Comparison of ENCODE assay signal across 8 mouse cellular contexts in the genomic region with DNA sequence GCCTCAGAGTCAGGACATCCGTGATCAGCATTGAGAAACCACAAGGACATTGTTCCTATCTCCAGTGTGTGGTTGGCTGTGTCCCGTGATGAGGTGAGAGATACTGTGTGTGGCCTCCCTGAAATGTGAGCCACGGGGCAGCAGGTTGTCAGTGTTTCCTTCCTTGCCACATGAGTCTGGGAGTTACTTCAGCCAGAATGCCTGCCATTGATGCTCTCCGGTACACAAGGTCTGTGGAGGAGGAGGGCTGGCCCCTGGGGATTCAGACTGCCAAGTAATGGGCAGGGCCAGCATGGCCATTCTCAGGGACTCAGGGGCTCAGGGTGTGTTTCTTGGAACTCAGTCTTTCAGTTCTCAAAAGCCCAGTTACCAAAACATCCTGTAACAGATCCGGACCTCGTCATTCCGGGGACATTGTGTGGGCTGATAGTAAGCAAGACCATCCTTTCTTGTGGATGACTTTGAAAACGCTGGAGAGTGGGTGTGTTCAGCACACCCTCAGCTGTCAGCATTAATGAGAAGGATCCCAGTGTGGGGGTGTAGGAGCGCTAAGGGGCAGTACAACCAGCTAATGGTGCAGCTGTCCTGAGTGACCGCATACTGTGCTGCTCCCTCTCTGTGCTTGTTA. TPM values are rescaled to one million over a fixed set of nuclear protein-coding genes. Genes with fewer than 3 reads are reported as not detected.
DNase-seq lines count a peak whose midpoint lies in the region; ATAC-seq lines count a peak whose summit lies in the region.

No protein-coding gene starts in this region.

- no peak overlapping the region for H3K9ac ChIP-seq in midbrain, embryonic 13.5 days (replicated peaks)
- H3K9ac ChIP-seq in midbrain, embryonic 14.5 days (replicated peaks; ENCODE audit: low read length), result no peak overlapping the region
- H3K9ac ChIP-seq in stomach, embryonic 14.5 days (replicated peaks; ENCODE audit: low read depth, low read length), result 0 out of 2 replicates have a peak overlapping the region, but pooled peaks have one; percentile 6

- peaks cover 27% of the 10 kb centered on the region for H3K4me1 ChIP-seq in midbrain, embryonic 13.5 days (replicated peaks)
- H3K4me1 ChIP-seq in midbrain, embryonic 14.5 days (ENCODE audit: control insufficient read depth, insufficient read depth, low read length), result peaks cover 12% of the 10 kb centered on the region
- H3K4me1 ChIP-seq in stomach, embryonic 14.5 days (ENCODE audit: control insufficient read depth, insufficient read depth, low read length), result peaks cover 5% of the 10 kb centered on the region; the same call in 1 of the 2 replicates

- H3K27me3 ChIP-seq in midbrain, embryonic 13.5 days, result no peaks in the 10 kb centered on the region
- H3K27me3 ChIP-seq in midbrain, embryonic 14.5 days (ENCODE audit: control insufficient read depth, insufficient read depth, low read length), result no peaks in the 10 kb centered on the region
- no peaks in the 10 kb centered on the region for H3K27me3 ChIP-seq in stomach, embryonic 14.5 days (ENCODE audit: control insufficient read depth, insufficient read depth, low read length)

- peaks cover 17% of the 10 kb centered on the region for H3K36me3 ChIP-seq in midbrain, embryonic 13.5 days
- peaks cover 14% of the 10 kb centered on the region; the same call in 1 of the 2 replicates for H3K36me3 ChIP-seq in midbrain, embryonic 14.5 days (ENCODE audit: control insufficient read depth, insufficient read depth, low read length)
- peaks cover 5% of the 10 kb centered on the region; the same call in 1 of the 2 replicates for H3K36me3 ChIP-seq in stomach, embryonic 14.5 days (ENCODE audit: control insufficient read depth, insufficient read depth, low read length)

- WGBS in midbrain, embryonic 13.5 days, result 86% methylated on average over 10 of the region's 10 CpGs
- 85% methylated on average over 10 of the region's 10 CpGs for WGBS in midbrain, embryonic 14.5 days
- 72% methylated on average over 10 of the region's 10 CpGs for WGBS in stomach, embryonic 14.5 days

- intact Hi-C loops in left cerebral cortex, postnatal 14 days (cut with DNase I), result no loop called here

- 0 out of 2 replicates have a peak overlapping the region, but pooled peaks have one; percentile 1 for H3K4me2 ChIP-seq in midbrain, embryonic 13.5 days (replicated peaks)
- no peak overlapping the region for H3K4me2 ChIP-seq in midbrain, embryonic 14.5 days (ENCODE audit: low read length)
- 0 out of 2 replicates have a peak overlapping the region, but pooled peaks have one; percentile 82 for H3K4me2 ChIP-seq in stomach, embryonic 14.5 days (replicated peaks; ENCODE audit: low read depth, low read length)

- DNase-seq in midbrain, embryonic 14.5 days, result no peak
- DNase-seq in heart, adult 18-20 months, result peak; percentile 49 to 79
- peak; percentile 50 to 82 for DNase-seq in kidney, postnatal 25 days
- DNase-seq in right cerebral cortex, adult 18-20 months, result no peak
- no peak for DNase-seq in left cerebral cortex, postnatal 14 days (ENCODE audit: low spot score in 2 of 2)
- no peak for DNase-seq in left cerebral cortex, adult 11 months (ENCODE audit: low spot score)

- no peaks in the 10 kb centered on the region for H3K9me3 ChIP-seq in midbrain, embryonic 13.5 days
- H3K9me3 ChIP-seq in midbrain, embryonic 14.5 days (ENCODE audit: control insufficient read depth, low read length), result no peaks in the 10 kb centered on the region
- H3K9me3 ChIP-seq in stomach, embryonic 14.5 days (ENCODE audit: control insufficient read depth, low read depth, low read length), result no peaks in the 10 kb centered on the region

- H3K27ac ChIP-seq in midbrain, embryonic 13.5 days, result no peak overlapping the region
- no peak overlapping the region for H3K27ac ChIP-seq in midbrain, embryonic 14.5 days (replicated peaks; ENCODE audit: low read depth, low read length)
- H3K27ac ChIP-seq in stomach, embryonic 14.5 days (ENCODE audit: low read length), result no peak overlapping the region

- no peak for ATAC-seq in midbrain, embryonic 13.5 days
- no peak for ATAC-seq in midbrain, embryonic 14.5 days (ENCODE audit: low FRiP score, low TSS enrichment)
- no peak for ATAC-seq in stomach, embryonic 14.5 days (ENCODE audit: insufficient number of reproducible peaks, insufficient read depth, low FRiP score, low read depth)

- no peak overlapping the region for H3K4me3 ChIP-seq in midbrain, embryonic 13.5 days (replicated peaks)
- no peak overlapping the region for H3K4me3 ChIP-seq in midbrain, embryonic 14.5 days (replicated peaks; ENCODE audit: low read depth, low read length)
- no peak overlapping the region for H3K4me3 ChIP-seq in stomach, embryonic 14.5 days (ENCODE audit: low read depth, low read length)

RNA-seq across cellular contexts. Expression of a gene that starts 2.4 kb away (rescaled TPM):
- polyA plus RNA-seq in midbrain, embryonic 13.5 days (2015; fragmentation: Nextera tagmentation; extraction: Ambion mirVana), result 57.5 and 59.0 TPM in 2 replicates
- 52.1 and 71.8 TPM in 2 replicates for polyA plus RNA-seq in midbrain, embryonic 14.5 days (2014; fragmentation: Nextera tagmentation; extraction: Ambion mirVana)
- 100 to 1,000 TPM; 132 to 150 TPM for total RNA-seq in heart, adult 18-20 months (2021)
- 198 and 200 TPM in 2 replicates for polyA plus RNA-seq in stomach, embryonic 14.5 days (2014; fragmentation: Nextera tagmentation; extraction: Ambion mirVana)
- total RNA-seq in left cerebral cortex, postnatal 14 days (2021), result 10 to 100 TPM; 74.0 to 75.1 TPM

RNA-seq across cellular contexts. Expression of a gene that starts 22.0 kb away (rescaled TPM):
- 302 and 320 TPM in 2 replicates for polyA plus RNA-seq in midbrain, embryonic 13.5 days (2015; fragmentation: Nextera tagmentation; extraction: Ambion mirVana)
- 253 and 287 TPM in 2 replicates for polyA plus RNA-seq in midbrain, embryonic 14.5 days (2014; fragmentation: Nextera tagmentation; extraction: Ambion mirVana)
- total RNA-seq in heart, adult 18-20 months (2021), result 10 to 100 TPM; 81.7 to 82.3 TPM
- polyA plus RNA-seq in stomach, embryonic 14.5 days (2014; fragmentation: Nextera tagmentation; extraction: Ambion mirVana), result 324 and 346 TPM in 2 replicates
- total RNA-seq in left cerebral cortex, postnatal 14 days (2021), result 100 to 1,000 TPM; 129 to 135 TPM

RNA-seq across cellular contexts. Expression of a gene that starts 22.1 kb away (rescaled TPM):
- polyA plus RNA-seq in midbrain, embryonic 13.5 days (2015; fragmentation: Nextera tagmentation; extraction: Ambion mirVana), result 2.5 TPM in 1 of 2 replicates, not detected in the other
- polyA plus RNA-seq in midbrain, embryonic 14.5 days (2014; fragmentation: Nextera tagmentation; extraction: Ambion mirVana), result 16.3 TPM in 1 of 2 replicates, not detected in the other
- 10 to 100 TPM; 15.5 to 15.7 TPM for total RNA-seq in heart, adult 18-20 months (2021)
- 6.5 TPM in 1 of 2 replicates, not detected in the other for polyA plus RNA-seq in stomach, embryonic 14.5 days (2014; fragmentation: Nextera tagmentation; extraction: Ambion mirVana)
- 10 to 100 TPM in 1 of 2 experiments, 1 to 10 TPM in 1; 6.7 to 15.7 TPM for total RNA-seq in left cerebral cortex, postnatal 14 days (2021)

RNA-seq across cellular contexts. Expression of a gene that starts 38.2 kb away (rescaled TPM):
- polyA plus RNA-seq in midbrain, embryonic 13.5 days (2015; fragmentation: Nextera tagmentation; extraction: Ambion mirVana), result 89.8 and 95.5 TPM in 2 replicates
- 55.6 and 66.6 TPM in 2 replicates for polyA plus RNA-seq in midbrain, embryonic 14.5 days (2014; fragmentation: Nextera tagmentation; extraction: Ambion mirVana)
- total RNA-seq in heart, adult 18-20 months (2021), result 10 to 100 TPM; 80.9 to 82.8 TPM
- 41.5 and 44.3 TPM in 2 replicates for polyA plus RNA-seq in stomach, embryonic 14.5 days (2014; fragmentation: Nextera tagmentation; extraction: Ambion mirVana)
- total RNA-seq in left cerebral cortex, postnatal 14 days (2021), result 10 to 100 TPM; 36.3 to 41.6 TPM

RNA-seq across cellular contexts. Expression of a gene that starts 53.9 kb away (rescaled TPM):
- 0.61 and 0.87 TPM in 2 replicates for polyA plus RNA-seq in midbrain, embryonic 13.5 days (2015; fragmentation: Nextera tagmentation; extraction: Ambion mirVana)
- 0.49 and 0.91 TPM in 2 replicates for polyA plus RNA-seq in midbrain, embryonic 14.5 days (2014; fragmentation: Nextera tagmentation; extraction: Ambion mirVana)
- total RNA-seq in heart, adult 18-20 months (2021), result 1 to 10 TPM; 6.8 to 7.9 TPM
- 2.7 and 3.1 TPM in 2 replicates for polyA plus RNA-seq in stomach, embryonic 14.5 days (2014; fragmentation: Nextera tagmentation; extraction: Ambion mirVana)
- 1 to 10 TPM; 3.1 to 3.2 TPM for total RNA-seq in left cerebral cortex, postnatal 14 days (2021)

Comparison
In these comparisons a context has a peak if more than half of its experiments do, and no peak if none do; other contexts are left out.
1. DNase-seq: peak in heart, adult 18-20 months (2 of 2) and kidney, postnatal 25 days (2 of 2); none in midbrain, embryonic 14.5 days (single experiment), right cerebral cortex, adult 18-20 months (single experiment), left cerebral cortex, postnatal 14 days (0 of 2) and left cerebral cortex, adult 11 months (single experiment).